Mouse (Mus musculus) embryonic facial prominence, embryonic 12.5 days (tissue): ENCODE data around the gene Rpain. TPM values are rescaled to one million over a fixed set of nuclear protein-coding genes. Genes with fewer than 3 reads are reported as not detected.
A peak's percentile ranks its signal among the peaks of the same experiment; 100 is the strongest.

ENCODE experiments used
- ATAC-seq: fragments of 200-750 bp; cut with Nextera tagmentation; 2 replicates; pipeline ENCODE4 v1.8.0; 2017; ENCODE audit not compliant: insufficient number of reproducible peaks, insufficient read depth, low FRiP score, low TSS enrichment
- H3K27ac ChIP-seq: fragments of 300-500 bp; sonication (generic); 2 replicates; pipeline ENCODE4 v1.5.1; 2016; ENCODE audit warnings: mild to moderate bottlenecking
- H3K27me3 ChIP-seq: fragments of 300-500 bp; sonication (generic); 2 replicates; pipeline ENCODE4 v1.6.1; 2016; ENCODE audit warnings: mild to moderate bottlenecking, moderate library complexity
- H3K36me3 ChIP-seq: fragments of 300-500 bp; sonication (generic); 2 replicates; pipeline ENCODE4 v1.6.1; 2016; ENCODE audit warnings: mild to moderate bottlenecking
- H3K4me1 ChIP-seq: fragments of 300-500 bp; sonication (generic); 2 replicates; pipeline ENCODE4 v1.6.1; 2016
- H3K4me2 ChIP-seq: fragments of 300-500 bp; sonication (generic); replicated peaks from 2 replicates; pipeline ENCODE4 v1.6.1; 2016; ENCODE audit warnings: mild to moderate bottlenecking, moderate library complexity
- H3K4me3 ChIP-seq: fragments of 300-500 bp; sonication (generic); 2 replicates; pipeline ENCODE4 v1.5.1; 2016; ENCODE audit warnings: mild to moderate bottlenecking
- H3K9ac ChIP-seq: fragments of 300-500 bp; sonication (generic); 2 replicates; pipeline ENCODE4 v1.6.1; 2016; ENCODE audit warnings: mild to moderate bottlenecking, moderate library complexity
- H3K9me3 ChIP-seq: fragments of 300-500 bp; sonication (generic); 2 replicates; pipeline ENCODE4 v1.6.1; 2016; ENCODE audit warnings: mild to moderate bottlenecking, moderate library complexity
- WGBS: fragments of 180-500 bp; shearing (Covaris S2); methylation state at CpG from one replicate; pipeline ENCODE4 v1.1.7; 2016; 5-methylcytosine and 5-hydroxymethylcytosine counted together
- polyA plus RNA-seq: library from polyadenylated mRNA; unstranded; fragments of >200 nt; fragmentation: Nextera tagmentation; extraction: Ambion mirVana; gene quantifications from 2 replicates; pipeline ENCODE4 v1.2.1, GENCODE M21; 2016

Gene Rpain
- 71.3 and 73.8 TPM in 2 replicates for polyA plus RNA-seq

GRCm38 (mm10) chr11:70969821-70970559 lies at the start of gene Rpain, which contains the start of gene Nup88:
Rpain (plus strand) TSS chr11:70970213.
Nup88 (minus strand) TSS chr11:70969973.
- under 1% methylated on average over 43 of the region's 43 CpGs for WGBS
- Histone ChIP-seq H3K4me2 (peak within 1 kb of the TSS; percentile 84), H3K9ac (peak within 1 kb of the TSS; percentile 91), H3K4me3 (peak within 1 kb of the TSS; percentile 92), H3K36me3 (peaks cover 36% of the 10 kb centered on the region), H3K27ac (peak within 1 kb of the TSS; percentile 92), H3K4me1 (peaks cover 11% of the 10 kb centered on the region), H3K9me3 (no peaks in the 10 kb centered on the region), H3K27me3 (no peaks in the 10 kb centered on the region)
- ATAC-seq: peak; percentile 98

- no peak for ATAC-seq
- Histone ChIP-seq H3K4me3 (no peak overlapping the region), H3K27ac (no peak overlapping the region), H3K9ac (no peak overlapping the region), H3K4me1 (no peaks in the 10 kb centered on the region), H3K27me3 (no peaks in the 10 kb centered on the region), H3K9me3 (no peaks in the 10 kb centered on the region), H3K4me2 (no peak overlapping the region), H3K36me3 (peaks cover 39% of the 10 kb centered on the region)
- 86% methylated on average over 5 of the region's 5 CpGs for WGBS
Measured at GRCm38 (mm10) chr11:70931461-70931860, 38.6 kb upstream of the Rpain start.

- no peaks in the 10 kb centered on the region for H3K27me3 ChIP-seq
- no peak for ATAC-seq
- peaks cover 65% of the 10 kb centered on the region for H3K36me3 ChIP-seq
- H3K27ac ChIP-seq: no peak overlapping the region
- 90% methylated on average over 7 of the region's 7 CpGs for WGBS
- H3K9ac ChIP-seq: no peak overlapping the region
- H3K4me1 ChIP-seq: no peaks in the 10 kb centered on the region
- no peak overlapping the region for H3K4me2 ChIP-seq
- no peaks in the 10 kb centered on the region for H3K9me3 ChIP-seq
- H3K4me3 ChIP-seq: no peak overlapping the region
Measured at GRCm38 (mm10) chr11:70935316-70935715, 34.7 kb upstream of the Rpain start.

- 81% methylated on average over 1 of the region's 1 CpGs for WGBS
Measured at GRCm38 (mm10) chr11:70942596-70942995, 27.4 kb upstream of the Rpain start.

GRCm38 (mm10) chr11:70943651-70944050 lies 26.4 kb upstream of the Rpain start:
- no peaks in the 10 kb centered on the region for H3K9me3 ChIP-seq
- H3K4me2 ChIP-seq: no peak overlapping the region
- WGBS: 91% methylated on average over 7 of the region's 7 CpGs
- H3K36me3 ChIP-seq: peaks cover 80% of the 10 kb centered on the region
- H3K9ac ChIP-seq: no peak overlapping the region
- no peaks in the 10 kb centered on the region for H3K27me3 ChIP-seq
- no peak overlapping the region for H3K4me3 ChIP-seq
- no peak for ATAC-seq
- no peak overlapping the region for H3K27ac ChIP-seq
- no peaks in the 10 kb centered on the region for H3K4me1 ChIP-seq

More at GRCm38 (mm10) chr11:70942596-70942995, 27.4 kb upstream of the Rpain start:
- no peak overlapping the region for H3K27ac ChIP-seq
- H3K4me2 ChIP-seq: no peak overlapping the region
- H3K9ac ChIP-seq: no peak overlapping the region
- H3K27me3 ChIP-seq: no peaks in the 10 kb centered on the region
- H3K4me1 ChIP-seq: no peaks in the 10 kb centered on the region
- peaks cover 78% of the 10 kb centered on the region for H3K36me3 ChIP-seq
- no peaks in the 10 kb centered on the region for H3K9me3 ChIP-seq
- no peak overlapping the region for H3K4me3 ChIP-seq
- no peak for ATAC-seq

- peaks cover 81% of the 10 kb centered on the region for H3K36me3 ChIP-seq
- WGBS: 91% methylated on average over 4 of the region's 4 CpGs
- no peaks in the 10 kb centered on the region for H3K4me1 ChIP-seq
- ATAC-seq: no peak
- H3K27ac ChIP-seq: no peak overlapping the region
- no peaks in the 10 kb centered on the region for H3K27me3 ChIP-seq
- H3K9me3 ChIP-seq: no peaks in the 10 kb centered on the region
- H3K4me3 ChIP-seq: no peak overlapping the region
- H3K4me2 ChIP-seq: no peak overlapping the region
- no peak overlapping the region for H3K9ac ChIP-seq
Measured at GRCm38 (mm10) chr11:70944935-70945817, 24.8 kb upstream of the Rpain start.

GRCm38 (mm10) chr11:70954711-70955110 lies 15.3 kb upstream of the Rpain start:
- no peaks in the 10 kb centered on the region for H3K4me1 ChIP-seq
- no peak overlapping the region for H3K4me2 ChIP-seq
- peaks cover 78% of the 10 kb centered on the region for H3K36me3 ChIP-seq
- H3K4me3 ChIP-seq: no peak overlapping the region
- H3K9ac ChIP-seq: no peak overlapping the region
- H3K27ac ChIP-seq: no peak overlapping the region
- ATAC-seq: no peak
- no peaks in the 10 kb centered on the region for H3K9me3 ChIP-seq
- WGBS: 83% methylated on average over 4 of the region's 4 CpGs
- no peaks in the 10 kb centered on the region for H3K27me3 ChIP-seq

- no peak for ATAC-seq
- H3K9me3 ChIP-seq: no peaks in the 10 kb centered on the region
- no peak overlapping the region for H3K27ac ChIP-seq
- 96% methylated on average over 5 of the region's 5 CpGs for WGBS
- no peak overlapping the region for H3K4me3 ChIP-seq
- no peak overlapping the region for H3K9ac ChIP-seq
- no peaks in the 10 kb centered on the region for H3K27me3 ChIP-seq
- H3K36me3 ChIP-seq: peaks cover 90% of the 10 kb centered on the region
- no peaks in the 10 kb centered on the region for H3K4me1 ChIP-seq
- no peak overlapping the region for H3K4me2 ChIP-seq
Measured at GRCm38 (mm10) chr11:70960786-70961554, 9.0 kb upstream of the Rpain start.

GRCm38 (mm10) chr11:70964222-70964907 lies 5.6 kb upstream of the Rpain start:
- no peak for ATAC-seq
- no peaks in the 10 kb centered on the region for H3K27me3 ChIP-seq
- no peaks in the 10 kb centered on the region for H3K9me3 ChIP-seq
- H3K4me2 ChIP-seq: no peak overlapping the region
- 70% methylated on average over 4 of the region's 4 CpGs for WGBS
- peaks cover 68% of the 10 kb centered on the region for H3K36me3 ChIP-seq
- H3K27ac ChIP-seq: no peak overlapping the region
- H3K4me1 ChIP-seq: peaks cover 8% of the 10 kb centered on the region
- H3K9ac ChIP-seq: no peak overlapping the region
- H3K4me3 ChIP-seq: no peak overlapping the region

GRCm38 (mm10) chr11:70969271-70969794 lies 680 bp upstream of the Rpain start:
- peaks cover 36% of the 10 kb centered on the region for H3K36me3 ChIP-seq
- no peak for ATAC-seq

More at GRCm38 (mm10) chr11:70969271-70969794, 680 bp upstream of the Rpain start:
- Histone ChIP-seq H3K9me3 (no peaks in the 10 kb centered on the region), H3K9ac (peak overlapping the region; percentile 91), H3K4me3 (peak overlapping the region; percentile 92), H3K27ac (peak overlapping the region; percentile 92), H3K4me1 (peaks cover 11% of the 10 kb centered on the region), H3K4me2 (peak overlapping the region; percentile 83), H3K27me3 (no peaks in the 10 kb centered on the region)
- WGBS: under 1% methylated on average over 25 of the region's 25 CpGs
